Mouse (Mus musculus): ENCODE results near the gene Gtf2a1. TPM values are rescaled to one million over a fixed set of nuclear protein-coding genes. Genes with fewer than 3 reads are reported as not detected.
A peak's percentile ranks its signal among the peaks of the same experiment; 100 is the strongest.
"Not testable (repeated sequence)": the region's sequence is repeated elsewhere in the genome, so short reads cannot be mapped to it uniquely, and the experiment has no call there.

The Gtf2a1 gene
- polyA plus RNA-seq, 1 experiment from 2014 or later = 17.3 TPM

- no peak for ATAC-seq (ENCODE audit: low read depth)
- no peak overlapping the region for H3K4me3 ChIP-seq (ENCODE audit: low read depth, low read length)
- no peak overlapping the region for H3K27ac ChIP-seq (ENCODE audit: low read length)
- H3K9ac ChIP-seq (ENCODE audit: low read depth, low read length) = no peak overlapping the region
- no peaks in the 10 kb centered on the region for H3K27me3 ChIP-seq (ENCODE audit: control insufficient read depth, insufficient read depth, low read depth, low read length)
- no peak overlapping the region for H3K4me2 ChIP-seq (ENCODE audit: low read depth, low read length)
- H3K4me1 ChIP-seq (ENCODE audit: control insufficient read depth, low read depth, low read length) = peaks cover 15% of the 10 kb centered on the region
- WGBS (ENCODE audit: insufficient replicate concordance) = 74% methylated on average over 3 of the region's 3 CpGs
- H3K36me3 ChIP-seq (ENCODE audit: control insufficient read depth, insufficient read depth) = no peaks in the 10 kb centered on the region
- no peaks in the 10 kb centered on the region for H3K9me3 ChIP-seq (replicated peaks; ENCODE audit: control insufficient read depth, low read length)
These were observed 1.8 kb upstream of the Gtf2a1 start for GRCm38 (mm10) chr12:91592128-91592527.

- Histone ChIP-seq H3K4me3 (ENCODE audit: low read depth, low read length) (peak overlapping the region; percentile 88), H3K36me3 (ENCODE audit: control insufficient read depth, insufficient read depth) (no peaks in the 10 kb centered on the region), H3K4me1 (ENCODE audit: control insufficient read depth, low read depth, low read length) (peaks cover 19% of the 10 kb centered on the region), H3K27ac (ENCODE audit: low read length) (peak overlapping the region; percentile 96), H3K9ac (ENCODE audit: low read depth, low read length) (peak overlapping the region; percentile 87), H3K27me3 (ENCODE audit: control insufficient read depth, insufficient read depth, low read depth, low read length) (no peaks in the 10 kb centered on the region), H3K9me3 (replicated peaks; ENCODE audit: control insufficient read depth, low read length) (no peaks in the 10 kb centered on the region), H3K4me2 (ENCODE audit: low read depth, low read length) (peak overlapping the region; percentile 95)
- 84% methylated on average over 1 of the region's 1 CpGs for WGBS (ENCODE audit: insufficient replicate concordance)
- ATAC-seq (ENCODE audit: low read depth) = no peak
These were observed 904 bp upstream of the Gtf2a1 start for GRCm38 (mm10) chr12:91591191-91591590.

GRCm38 (mm10) chr12:91590716-91591115 is 429 bp upstream of the Gtf2a1 start:
- 23% methylated on average over 6 of the region's 6 CpGs for WGBS (ENCODE audit: insufficient replicate concordance)
- H3K4me2 ChIP-seq (ENCODE audit: low read depth, low read length) = peak overlapping the region; percentile 95
- peak overlapping the region; percentile 87 for H3K9ac ChIP-seq (ENCODE audit: low read depth, low read length)
- no peaks in the 10 kb centered on the region for H3K27me3 ChIP-seq (ENCODE audit: control insufficient read depth, insufficient read depth, low read depth, low read length)
- peak overlapping the region; percentile 88 for H3K4me3 ChIP-seq (ENCODE audit: low read depth, low read length)
- ATAC-seq (ENCODE audit: low read depth) = no peak
- H3K27ac ChIP-seq (ENCODE audit: low read length) = peak overlapping the region; percentile 96
- H3K9me3 ChIP-seq (replicated peaks; ENCODE audit: control insufficient read depth, low read length) = no peaks in the 10 kb centered on the region
- peaks cover 3% of the 10 kb centered on the region for H3K36me3 ChIP-seq (ENCODE audit: control insufficient read depth, insufficient read depth)
- H3K4me1 ChIP-seq (ENCODE audit: control insufficient read depth, low read depth, low read length) = peaks cover 19% of the 10 kb centered on the region

GRCm38 (mm10) chr12:91589542-91589846 is 793 bp downstream of the Gtf2a1 start:
- no peak for ATAC-seq (ENCODE audit: low read depth)
- Histone ChIP-seq H3K27ac (ENCODE audit: low read length) (peak overlapping the region; percentile 99), H3K4me3 (ENCODE audit: low read depth, low read length) (peak overlapping the region; percentile 92), H3K27me3 (ENCODE audit: control insufficient read depth, insufficient read depth, low read depth, low read length) (no peaks in the 10 kb centered on the region), H3K9me3 (replicated peaks; ENCODE audit: control insufficient read depth, low read length) (no peaks in the 10 kb centered on the region), H3K4me1 (ENCODE audit: control insufficient read depth, low read depth, low read length) (peaks cover 19% of the 10 kb centered on the region), H3K36me3 (ENCODE audit: control insufficient read depth, insufficient read depth) (peaks cover 13% of the 10 kb centered on the region), H3K9ac (ENCODE audit: low read depth, low read length) (peak overlapping the region; percentile 98), H3K4me2 (ENCODE audit: low read depth, low read length) (peak overlapping the region; percentile 83)
- WGBS (ENCODE audit: insufficient replicate concordance) = 0% methylated on average over 11 of the region's 11 CpGs

GRCm38 (mm10) chr12:91588670-91589541 is 1.4 kb downstream of the Gtf2a1 start:
- no peaks in the 10 kb centered on the region for H3K9me3 ChIP-seq (replicated peaks; ENCODE audit: control insufficient read depth, low read length)
- peak; percentile 51 for ATAC-seq (ENCODE audit: low read depth)
- under 1% methylated on average over 69 of the region's 83 CpGs for WGBS (ENCODE audit: insufficient replicate concordance)

GRCm38 (mm10) chr12:91588176-91588669 is 2.1 kb downstream of the Gtf2a1 start:
- H3K4me3 ChIP-seq (ENCODE audit: low read depth, low read length) = peak overlapping the region; percentile 92
- peak; percentile 64 for ATAC-seq (ENCODE audit: low read depth)
- H3K27me3 ChIP-seq (ENCODE audit: control insufficient read depth, insufficient read depth, low read depth, low read length) = no peaks in the 10 kb centered on the region
- H3K9ac ChIP-seq (ENCODE audit: low read depth, low read length) = peak overlapping the region; percentile 98
- peak overlapping the region; percentile 83 for H3K4me2 ChIP-seq (ENCODE audit: low read depth, low read length)
- no peaks in the 10 kb centered on the region for H3K9me3 ChIP-seq (replicated peaks; ENCODE audit: control insufficient read depth, low read length)
- peaks cover 19% of the 10 kb centered on the region for H3K4me1 ChIP-seq (ENCODE audit: control insufficient read depth, low read depth, low read length)
- H3K36me3 ChIP-seq (ENCODE audit: control insufficient read depth, insufficient read depth) = peaks cover 13% of the 10 kb centered on the region
- peak overlapping the region; percentile 99 for H3K27ac ChIP-seq (ENCODE audit: low read length)
- WGBS (ENCODE audit: insufficient replicate concordance) = under 1% methylated on average over 32 of the region's 32 CpGs

More at GRCm38 (mm10) chr12:91588670-91589541, 1.4 kb downstream of the Gtf2a1 start:
- H3K4me2 ChIP-seq (ENCODE audit: low read depth, low read length) = peak overlapping the region; percentile 83
- H3K27ac ChIP-seq (ENCODE audit: low read length) = peak overlapping the region; percentile 99
- peak overlapping the region; percentile 98 for H3K9ac ChIP-seq (ENCODE audit: low read depth, low read length)
- H3K4me3 ChIP-seq (ENCODE audit: low read depth, low read length) = peak overlapping the region; percentile 92
- H3K36me3 ChIP-seq (ENCODE audit: control insufficient read depth, insufficient read depth) = peaks cover 13% of the 10 kb centered on the region
- peaks cover 19% of the 10 kb centered on the region for H3K4me1 ChIP-seq (ENCODE audit: control insufficient read depth, low read depth, low read length)
- H3K27me3 ChIP-seq (ENCODE audit: control insufficient read depth, insufficient read depth, low read depth, low read length) = no peaks in the 10 kb centered on the region

- Histone ChIP-seq H3K27ac (ENCODE audit: low read length) (no peak overlapping the region; the same call in 1 of the 2 replicates), H3K4me1 (ENCODE audit: control insufficient read depth, low read depth, low read length) (peaks cover 19% of the 10 kb centered on the region), H3K9me3 (replicated peaks; ENCODE audit: control insufficient read depth, low read length) (no peaks in the 10 kb centered on the region), H3K36me3 (ENCODE audit: control insufficient read depth, insufficient read depth) (peaks cover 13% of the 10 kb centered on the region), H3K27me3 (ENCODE audit: control insufficient read depth, insufficient read depth, low read depth, low read length) (no peaks in the 10 kb centered on the region), H3K4me2 (ENCODE audit: low read depth, low read length) (peak overlapping the region; percentile 83), H3K9ac (ENCODE audit: low read depth, low read length) (peak overlapping the region; percentile 98), H3K4me3 (ENCODE audit: low read depth, low read length) (peak overlapping the region; percentile 92)
- ATAC-seq (ENCODE audit: low read depth) = no peak
- 9% methylated on average over 5 of the region's 5 CpGs for WGBS (ENCODE audit: insufficient replicate concordance)
These were observed 2.7 kb downstream of the Gtf2a1 start for GRCm38 (mm10) chr12:91587491-91588033.

- Histone ChIP-seq H3K4me3 (ENCODE audit: low read depth, low read length) (peak overlapping the region; percentile 92), H3K27me3 (ENCODE audit: control insufficient read depth, insufficient read depth, low read depth, low read length) (no peaks in the 10 kb centered on the region), H3K36me3 (ENCODE audit: control insufficient read depth, insufficient read depth) (peaks cover 13% of the 10 kb centered on the region), H3K4me2 (ENCODE audit: low read depth, low read length) (peak overlapping the region; percentile 83), H3K27ac (ENCODE audit: low read length) (no peak overlapping the region), H3K4me1 (ENCODE audit: control insufficient read depth, low read depth, low read length) (peaks cover 22% of the 10 kb centered on the region), H3K9me3 (replicated peaks; ENCODE audit: control insufficient read depth, low read length) (no peaks in the 10 kb centered on the region), H3K9ac (ENCODE audit: low read depth, low read length) (peak overlapping the region; percentile 98; the same call in 1 of the 2 replicates)
- ATAC-seq (ENCODE audit: low read depth) = no peak
- WGBS (ENCODE audit: insufficient replicate concordance) = 37% methylated on average over 3 of the region's 3 CpGs
These were observed 3.2 kb downstream of the Gtf2a1 start for GRCm38 (mm10) chr12:91587077-91587476.

- 85% methylated on average over 4 of the region's 4 CpGs for WGBS (ENCODE audit: insufficient replicate concordance)
These were observed 4.5 kb downstream of the Gtf2a1 start for GRCm38 (mm10) chr12:91585815-91586214.

More at GRCm38 (mm10) chr12:91585815-91586214, 4.5 kb downstream of the Gtf2a1 start:
- Histone ChIP-seq H3K4me1 (ENCODE audit: control insufficient read depth, low read depth, low read length) (peaks cover 21% of the 10 kb centered on the region), H3K36me3 (ENCODE audit: control insufficient read depth, insufficient read depth) (peaks cover 13% of the 10 kb centered on the region)
- not testable (repeated sequence) for ATAC-seq (ENCODE audit: low read depth); H3K27ac ChIP-seq (ENCODE audit: low read length); H3K4me2 ChIP-seq (ENCODE audit: low read depth, low read length); H3K9ac ChIP-seq (ENCODE audit: low read depth, low read length); H3K27me3 ChIP-seq (ENCODE audit: control insufficient read depth, insufficient read depth, low read depth, low read length); H3K9me3 ChIP-seq (replicated peaks; ENCODE audit: control insufficient read depth, low read length); H3K4me3 ChIP-seq (ENCODE audit: low read depth, low read length)
